Mouse (Mus musculus): ENCODE results near the gene Cpne8.

GRCm38 (mm10) chr15:90595592-90595991 is 83.6 kb downstream of the Cpne8 start:
- no peak for TF ChIP-seq CTCF (IDR thresholded peaks at IDR 0.05; ENCODE audit: borderline replicate concordance, insufficient read depth, low read length)
- no peak for TF ChIP-seq POLR2A (IDR thresholded peaks at IDR 0.05; ENCODE audit: low read depth, low read length)

Measured in embryonic fibroblast, embryonic 13.5 days (primary cell).